Mouse (Mus musculus) lung, embryonic 15.5 days (tissue): ENCODE results near the gene Tmem237. TPM values are rescaled to one million over a fixed set of nuclear protein-coding genes. Genes with fewer than 3 reads are reported as not detected.

Experiments used
- ATAC-seq: fragments of 200-750 bp; cut with Nextera tagmentation; 2 replicates; pipeline ENCODE4 v1.8.0; 2017; ENCODE audit warnings: moderate number of reproducible peaks, borderline replicate concordance; ENCODE audit not compliant: low FRiP score, low TSS enrichment; ENCODE audit errors: extremely low read depth
- H3K27ac ChIP-seq: fragments of 300-500 bp; sonication (generic); 2 replicates; pipeline ENCODE4 v1.5.1; 2015; ENCODE audit warnings: moderate library complexity, mild to moderate bottlenecking, inconsistent platforms
- H3K27me3 ChIP-seq: fragments of 300-500 bp; sonication (generic); 2 replicates; pipeline ENCODE4 v1.6.1; 2015; ENCODE audit warnings: inconsistent platforms
- H3K36me3 ChIP-seq: fragments of 300-500 bp; sonication (generic); 2 replicates; pipeline ENCODE4 v1.6.1; 2015; ENCODE audit warnings: inconsistent platforms
- H3K4me1 ChIP-seq: fragments of 300-500 bp; sonication (generic); 2 replicates; pipeline ENCODE4 v1.6.1; 2015; ENCODE audit warnings: inconsistent platforms
- H3K4me2 ChIP-seq: fragments of 300-500 bp; sonication (generic); 2 replicates; pipeline ENCODE4 v1.6.1; 2015; ENCODE audit warnings: inconsistent platforms, mild to moderate bottlenecking, moderate library complexity
- H3K4me3 ChIP-seq: fragments of 300-500 bp; sonication (generic); 2 replicates; pipeline ENCODE4 v1.5.1; 2015; ENCODE audit warnings: mild to moderate bottlenecking, inconsistent platforms
- H3K9ac ChIP-seq: fragments of 300-500 bp; sonication (generic); 2 replicates; pipeline ENCODE4 v1.6.1; 2015; ENCODE audit warnings: inconsistent platforms
- H3K9me3 ChIP-seq: fragments of 300-500 bp; sonication (generic); 2 replicates; pipeline ENCODE4 v1.6.1; 2016; ENCODE audit warnings: inconsistent platforms
- WGBS: fragments of 180-500 bp; shearing (Covaris S2); methylation state at CpG from one replicate; pipeline ENCODE4 v1.1.7; 2015; 5-methylcytosine and 5-hydroxymethylcytosine counted together
- polyA plus RNA-seq: library from polyadenylated mRNA; unstranded; fragments of >200 nt; fragmentation: Nextera tagmentation; extraction: Ambion mirVana; gene quantifications from 2 replicates; pipeline ENCODE4 v1.2.1, GENCODE M21; 2015

Gene Tmem237
- polyA plus RNA-seq: 37.2 and 39.1 TPM in 2 replicates

- Histone ChIP-seq H3K4me2 (peak within 1 kb of the TSS; percentile 86), H3K9me3 (no peaks in the 10 kb centered on the region), H3K4me3 (peak within 1 kb of the TSS; percentile 67), H3K27me3 (no peaks in the 10 kb centered on the region), H3K27ac (peak within 1 kb of the TSS; percentile 71), H3K9ac (peak within 1 kb of the TSS; percentile 82), H3K4me1 (0 out of 2 replicates have a peak, but pooled peaks cover 3% of the 10 kb centered on the region), H3K36me3 (no peaks in the 10 kb centered on the region)
- WGBS: under 1% methylated on average over 74 of the region's 74 CpGs
- ATAC-seq: peak; percentile 99
Measured at GRCm38 (mm10) chr1:59119720-59120457, at the start of gene Tmem237. TSS of gene Tmem237 (minus strand) at chr1:59120408.

DNA sequence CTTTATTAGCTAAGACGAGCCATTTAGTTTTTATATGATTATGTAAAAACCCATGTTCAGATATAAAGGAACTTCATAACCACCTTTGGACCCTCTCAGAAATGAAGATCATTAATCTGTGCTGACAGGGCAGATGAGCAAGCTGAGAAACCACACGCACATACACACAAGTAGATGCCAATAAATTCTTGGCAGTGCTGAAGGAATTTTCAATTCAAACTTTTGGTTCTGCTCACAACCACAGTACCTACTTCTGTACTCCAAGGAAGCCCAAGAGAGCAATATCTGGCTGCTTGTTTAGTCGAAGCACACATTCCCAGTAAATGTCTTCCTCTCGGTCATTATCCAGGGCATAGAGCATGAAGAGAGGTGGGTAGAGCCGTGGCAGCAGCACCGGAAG, 49.4 kb upstream of the Tmem237 start:
- Histone ChIP-seq H3K27me3 (no peaks in the 10 kb centered on the region), H3K4me1 (no peaks in the 10 kb centered on the region), H3K36me3 (peaks cover 25% of the 10 kb centered on the region; the same call in 1 of the 2 replicates), H3K9ac (no peak overlapping the region), H3K9me3 (no peaks in the 10 kb centered on the region), H3K4me2 (no peak overlapping the region), H3K27ac (no peak overlapping the region), H3K4me3 (no peak overlapping the region)
- WGBS: 78% methylated on average over 6 of the region's 6 CpGs
- ATAC-seq: no peak

DNA sequence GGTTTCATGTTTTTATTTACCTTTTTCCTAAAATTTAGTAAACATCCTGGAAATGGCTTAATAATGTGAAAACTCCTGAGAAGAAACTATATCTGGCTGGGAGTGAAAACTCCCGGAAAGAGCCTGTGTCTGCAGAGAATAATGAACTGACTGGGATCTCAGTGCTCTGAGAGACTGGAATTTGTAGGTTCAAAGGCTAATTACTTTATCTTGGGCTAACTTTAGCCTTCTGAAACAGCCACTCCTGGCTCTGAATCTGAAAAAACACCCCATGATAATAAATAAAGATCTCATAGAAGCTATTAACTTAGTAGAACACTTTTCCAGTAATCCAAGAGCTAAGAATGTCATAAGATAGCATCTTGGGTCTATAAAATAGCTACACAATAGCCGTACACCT, 48.3 kb upstream of the Tmem237 start:
- H3K4me3 ChIP-seq: no peak overlapping the region
- WGBS: 49% methylated on average over 2 of the region's 2 CpGs
- no peak overlapping the region for H3K27ac ChIP-seq
- H3K9ac ChIP-seq: no peak overlapping the region
- no peaks in the 10 kb centered on the region for H3K9me3 ChIP-seq
- H3K4me1 ChIP-seq: no peaks in the 10 kb centered on the region
- no peaks in the 10 kb centered on the region for H3K27me3 ChIP-seq
- ATAC-seq: no peak
- H3K36me3 ChIP-seq: peaks cover 26% of the 10 kb centered on the region; the same call in 1 of the 2 replicates
- no peak overlapping the region for H3K4me2 ChIP-seq

GRCm38 (mm10) chr1:59167654-59168425, 47.6 kb upstream of the Tmem237 start:
- no peak overlapping the region for H3K4me3 ChIP-seq
- no peak overlapping the region for H3K4me2 ChIP-seq
- H3K27me3 ChIP-seq: no peaks in the 10 kb centered on the region
- H3K27ac ChIP-seq: no peak overlapping the region
- peaks cover 27% of the 10 kb centered on the region for H3K36me3 ChIP-seq
- ATAC-seq: no peak
- no peaks in the 10 kb centered on the region for H3K9me3 ChIP-seq
- H3K9ac ChIP-seq: no peak overlapping the region
- no peaks in the 10 kb centered on the region for H3K4me1 ChIP-seq
- WGBS: 69% methylated on average over 4 of the region's 4 CpGs

DNA sequence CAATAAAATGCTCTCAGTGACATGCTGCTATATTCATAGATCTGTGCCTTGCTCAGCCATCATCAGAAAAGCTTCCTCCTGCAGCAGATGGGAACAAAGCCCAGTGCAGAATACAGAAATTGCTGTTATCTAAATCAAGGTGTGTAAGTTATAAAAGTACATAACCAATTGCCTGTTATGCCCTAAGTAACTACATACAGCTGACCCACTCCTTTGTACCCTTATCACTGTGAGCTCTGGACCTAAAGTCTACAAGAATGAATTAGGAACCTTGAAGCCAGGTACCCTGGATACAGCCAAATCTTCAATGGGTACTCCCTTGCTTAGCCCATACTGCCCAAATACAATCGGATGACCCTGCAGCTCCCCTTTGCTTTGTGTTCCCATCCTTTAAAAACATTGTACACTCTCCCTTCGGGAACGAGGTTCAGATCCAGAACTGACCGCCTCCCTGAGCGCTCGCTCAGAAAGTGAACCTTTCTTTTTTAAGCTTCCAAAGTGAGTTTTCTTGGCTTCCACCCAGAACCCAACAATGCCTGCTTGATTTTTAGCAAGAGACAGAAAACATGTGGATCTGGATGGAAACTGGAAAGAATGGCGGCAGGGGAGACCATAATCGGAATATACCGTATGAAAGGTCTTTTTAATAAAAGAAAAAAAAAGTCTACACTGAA, 46.2 kb upstream of the Tmem237 start:
- Histone ChIP-seq H3K4me3 (no peak overlapping the region), H3K27me3 (no peaks in the 10 kb centered on the region), H3K27ac (no peak overlapping the region), H3K4me1 (no peaks in the 10 kb centered on the region), H3K4me2 (no peak overlapping the region), H3K9ac (no peak overlapping the region), H3K36me3 (peaks cover 28% of the 10 kb centered on the region), H3K9me3 (no peaks in the 10 kb centered on the region)
- 87% methylated on average over 9 of the region's 9 CpGs for WGBS
- no peak for ATAC-seq

DNA sequence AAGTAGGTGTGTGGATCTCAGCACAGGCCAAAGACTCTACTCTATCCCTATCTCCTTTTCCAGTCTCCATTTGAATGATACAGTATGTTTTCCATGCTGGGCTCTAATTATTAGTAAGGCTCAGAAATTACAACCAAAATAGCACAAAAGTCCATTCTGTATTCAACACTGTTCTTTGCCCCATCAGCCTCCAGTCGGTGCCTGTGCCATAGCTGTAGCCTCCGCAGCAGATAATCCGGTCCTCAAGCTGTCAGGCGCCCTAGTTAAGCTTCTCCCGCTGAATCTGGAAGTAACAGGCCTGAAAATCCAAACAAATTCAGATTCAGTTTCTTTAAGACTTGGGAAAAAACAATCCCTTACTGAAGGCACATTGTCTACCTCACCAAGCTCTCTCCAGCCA, 43.7 kb upstream of the Tmem237 start:
- Histone ChIP-seq H3K27me3 (no peaks in the 10 kb centered on the region), H3K36me3 (peaks cover 21% of the 10 kb centered on the region), H3K27ac (no peak overlapping the region), H3K4me1 (no peaks in the 10 kb centered on the region), H3K4me2 (no peak overlapping the region), H3K9me3 (no peaks in the 10 kb centered on the region), H3K9ac (no peak overlapping the region), H3K4me3 (no peak overlapping the region)
- no peak for ATAC-seq
- 66% methylated on average over 5 of the region's 5 CpGs for WGBS

DNA sequence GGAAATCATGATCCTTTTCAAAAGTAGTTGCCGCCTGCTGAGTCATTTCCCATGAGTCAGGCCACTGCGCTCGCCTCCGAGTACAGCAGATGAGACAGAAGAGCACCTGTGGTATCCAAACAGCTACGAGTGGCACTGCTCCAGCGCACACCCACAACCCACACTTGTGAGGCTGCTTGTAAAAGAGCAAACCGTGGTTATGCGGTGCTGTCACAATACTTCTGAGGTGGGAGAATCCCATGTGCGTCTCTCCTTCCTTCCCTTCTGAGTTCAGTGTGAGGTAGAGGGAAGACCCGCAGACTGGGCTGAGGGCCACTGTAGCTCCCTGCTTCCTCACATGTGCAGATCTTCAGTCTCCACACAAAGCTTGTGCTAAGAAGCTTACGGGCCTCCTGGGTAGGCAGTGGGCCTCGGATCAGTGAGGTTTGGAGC, 42.8 kb upstream of the Tmem237 start, which contains the start of gene Mpp4:
Gene Mpp4 (minus strand): TSS at position 360 of the 432 bp plus-strand sequence.
- Histone ChIP-seq H3K4me2 (no peak within 1 kb of the TSS), H3K27ac (no peak within 1 kb of the TSS), H3K9me3 (no peaks in the 10 kb centered on the region), H3K4me3 (no peak within 1 kb of the TSS), H3K4me1 (no peaks in the 10 kb centered on the region), H3K9ac (no peak within 1 kb of the TSS), H3K36me3 (peaks cover 21% of the 10 kb centered on the region), H3K27me3 (no peaks in the 10 kb centered on the region)
- no peak for ATAC-seq
- 70% methylated on average over 12 of the region's 12 CpGs for WGBS

GRCm38 (mm10) chr1:59162309-59163024, 42.3 kb upstream of the Tmem237 start:
- Histone ChIP-seq H3K4me1 (no peaks in the 10 kb centered on the region), H3K9me3 (no peaks in the 10 kb centered on the region), H3K4me2 (no peak overlapping the region), H3K4me3 (no peak overlapping the region), H3K27ac (no peak overlapping the region), H3K9ac (no peak overlapping the region), H3K27me3 (no peaks in the 10 kb centered on the region), H3K36me3 (peaks cover 19% of the 10 kb centered on the region)
- WGBS: 68% methylated on average over 8 of the region's 8 CpGs
- no peak for ATAC-seq

DNA sequence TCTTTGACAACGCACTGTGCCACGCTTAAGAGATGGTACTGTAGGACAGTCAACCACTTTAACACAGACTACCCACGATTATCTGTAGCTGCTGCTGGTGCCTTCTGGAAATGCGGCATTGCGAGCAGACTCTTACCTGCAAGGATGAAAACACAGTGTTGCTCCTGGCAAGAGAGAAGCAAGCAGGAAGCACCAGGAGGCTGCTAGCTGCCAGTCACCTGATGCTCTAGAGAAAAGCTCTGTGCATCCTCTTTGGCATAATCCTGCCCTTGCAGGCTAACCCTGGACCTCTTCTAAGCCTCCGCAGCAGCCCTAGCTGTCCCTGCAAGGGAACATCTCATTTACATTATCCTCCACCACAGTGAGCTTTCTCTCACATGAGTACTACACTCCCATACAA, 41.2 kb upstream of the Tmem237 start:
- H3K27me3 ChIP-seq: no peaks in the 10 kb centered on the region
- H3K9ac ChIP-seq: no peak overlapping the region
- no peak overlapping the region for H3K27ac ChIP-seq
- WGBS: 86% methylated on average over 6 of the region's 6 CpGs
- H3K9me3 ChIP-seq: no peaks in the 10 kb centered on the region
- no peak for ATAC-seq
- H3K4me1 ChIP-seq: no peaks in the 10 kb centered on the region
- H3K36me3 ChIP-seq: peaks cover 10% of the 10 kb centered on the region
- H3K4me3 ChIP-seq: no peak overlapping the region
- no peak overlapping the region for H3K4me2 ChIP-seq

DNA sequence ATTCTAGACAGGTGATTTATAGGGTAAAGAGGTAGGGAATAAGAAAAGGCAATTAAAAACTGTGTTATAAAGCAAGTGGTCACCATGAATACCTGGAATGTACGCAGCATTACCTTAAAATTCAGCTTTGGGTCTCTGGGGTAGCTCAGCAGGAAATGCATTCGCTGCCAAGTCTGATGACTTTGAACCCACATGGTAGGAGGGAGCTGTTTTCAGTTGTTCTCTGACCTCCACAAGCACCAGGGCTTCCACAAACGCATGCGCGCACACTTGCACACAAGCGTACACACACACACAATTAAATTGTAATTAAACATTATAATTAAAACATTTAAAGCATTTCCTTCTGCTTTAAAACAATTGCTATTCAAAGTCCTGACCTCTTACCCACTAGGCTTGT, 40.7 kb upstream of the Tmem237 start:
- no peaks in the 10 kb centered on the region for H3K4me1 ChIP-seq
- WGBS: 87% methylated on average over 6 of the region's 6 CpGs
- H3K9me3 ChIP-seq: no peaks in the 10 kb centered on the region
- ATAC-seq: no peak
- H3K27me3 ChIP-seq: no peaks in the 10 kb centered on the region
- H3K9ac ChIP-seq: no peak overlapping the region
- no peak overlapping the region for H3K27ac ChIP-seq
- no peak overlapping the region for H3K4me3 ChIP-seq
- H3K4me2 ChIP-seq: no peak overlapping the region
- peaks cover 8% of the 10 kb centered on the region for H3K36me3 ChIP-seq

- no peak overlapping the region for H3K9ac ChIP-seq
- no peak overlapping the region for H3K4me3 ChIP-seq
- H3K27me3 ChIP-seq: no peaks in the 10 kb centered on the region
- ATAC-seq: no peak
- no peak overlapping the region for H3K27ac ChIP-seq
- H3K4me1 ChIP-seq: no peaks in the 10 kb centered on the region
- H3K9me3 ChIP-seq: no peaks in the 10 kb centered on the region
- 76% methylated on average over 3 of the region's 3 CpGs for WGBS
- peaks cover 8% of the 10 kb centered on the region for H3K36me3 ChIP-seq
- no peak overlapping the region for H3K4me2 ChIP-seq
Measured at GRCm38 (mm10) chr1:59159136-59159535, 38.9 kb upstream of the Tmem237 start.
